In genomic region chr11:33972114-33972513, GRCm38 (mm10) we compare ENCODE assay signal across 29 mouse cellular contexts. TPM values are rescaled to one million over a fixed set of nuclear protein-coding genes. Genes with fewer than 3 reads are reported as not detected.
"Had no signal": no experiment of that assay in that cellular context is flagged by ENCODE, and none has a peak within 500 bp of the region (broad histone marks: within the 10 kb centered on the region; RNA-seq: fewer than 3 reads in every experiment).

No protein-coding gene starts in this region.

- H3K4me3 ChIP-seq: gastrocnemius, adult 2 months; heart, embryonic 13.5 days; heart, embryonic 15.5 days; hindbrain, embryonic 13.5 days; intestine, embryonic 15.5 days; limb, embryonic 10.5 days; limb, embryonic 12.5 days; liver, embryonic 13.5 days; liver, embryonic 15.5 days had no signal

- H3K27me3 ChIP-seq: heart, embryonic 13.5 days; heart, embryonic 15.5 days; intestine, embryonic 15.5 days; limb, embryonic 12.5 days; liver, embryonic 13.5 days; liver, embryonic 15.5 days had no signal

- DNase-seq: gastrocnemius, adult 2 months; gastrocnemius, postnatal 10 days; gastrocnemius, postnatal 25 days; heart, adult 18-20 months; heart, postnatal 14 days; heart, postnatal 36 days; kidney, adult 18-20 months; kidney, adult 8-10 months; kidney, postnatal 14 days; kidney, postnatal 36 days; layer of hippocampus, adult 9-11 months; layer of hippocampus, postnatal 36 days; liver; liver, embryonic 13.5 days had no signal

- H3K4me2 ChIP-seq: heart, embryonic 11.5 days; heart, embryonic 13.5 days; heart, embryonic 15.5 days; hindbrain, embryonic 13.5 days; intestine, embryonic 15.5 days; limb, embryonic 12.5 days; liver, embryonic 11.5 days; liver, embryonic 13.5 days; liver, embryonic 15.5 days had no signal

- H3K4me1 ChIP-seq: heart, embryonic 15.5 days; intestine, embryonic 15.5 days; limb, embryonic 10.5 days; limb, embryonic 12.5 days; liver, embryonic 13.5 days; liver, embryonic 15.5 days had no signal

- H3K36me3 ChIP-seq: heart, embryonic 13.5 days; heart, embryonic 15.5 days; hindbrain, embryonic 13.5 days; intestine, embryonic 15.5 days; limb, embryonic 10.5 days; limb, embryonic 12.5 days; liver, embryonic 13.5 days; liver, embryonic 15.5 days had no signal

- H3K9ac ChIP-seq: heart, embryonic 13.5 days; heart, embryonic 15.5 days; hindbrain, embryonic 13.5 days; intestine, embryonic 15.5 days; limb, embryonic 12.5 days; liver, embryonic 13.5 days; liver, embryonic 15.5 days had no signal

- H3K27ac ChIP-seq: gastrocnemius, adult 2 months; heart, embryonic 13.5 days; heart, embryonic 15.5 days; hindbrain, embryonic 13.5 days; intestine, embryonic 15.5 days; kidney, postnatal 0 days; limb, embryonic 10.5 days; limb, embryonic 12.5 days; liver, embryonic 13.5 days; liver, embryonic 15.5 days had no signal

- ATAC-seq: hindbrain, embryonic 16.5 days; inflammation-experienced regulatory T-cells, adult 6 months; intestine, embryonic 15.5 days; intestine, postnatal 0 days had no signal

- H3K9me3 ChIP-seq: heart, embryonic 13.5 days; heart, embryonic 15.5 days; hindbrain, embryonic 13.5 days; intestine, embryonic 15.5 days; limb, embryonic 10.5 days; limb, embryonic 12.5 days; liver, embryonic 13.5 days; liver, embryonic 15.5 days had no signal

RNA-seq across cellular contexts. Expression of gene Kcnmb1, which starts 9.3 kb away (rescaled TPM):
- total RNA-seq: granulocyte monocyte progenitor cell, adult 5-6 weeks; hematopoietic stem cell, adult 5-6 weeks had no signal
- polyA plus RNA-seq: liver, embryonic 15.5 days had no signal

RNA-seq across cellular contexts. Expression of gene Kcnip1, which starts 20.8 kb away (rescaled TPM):
- total RNA-seq: gastrocnemius, adult 2 months; gastrocnemius, postnatal 25 days; granulocyte monocyte progenitor cell, adult 5-6 weeks; heart, postnatal 14 days; hematopoietic stem cell, adult 5-6 weeks had no signal
- polyA plus RNA-seq: heart, embryonic 15.5 days had no signal
